ENCODE assay signal across 17 mouse cellular contexts in genomic region chr10:65845096-65845624, GRCm38 (mm10).
A peak's percentile ranks its signal among the peaks of the same experiment; 100 is the strongest.
DNase-seq lines count a peak whose midpoint lies in the region; ATAC-seq lines count a peak whose summit lies in the region.
"Had no signal": no experiment of that assay in that cellular context is flagged by ENCODE, and none has a peak within 500 bp of the region (broad histone marks: within the 10 kb centered on the region; RNA-seq: fewer than 3 reads in every experiment).

No protein-coding gene starts in this region.

- DNase-seq in embryonic facial prominence, embryonic 14.5 days (ENCODE audit: low spot score): peak; percentile 23
- no peak for DNase-seq in embryonic facial prominence, embryonic 10.5 days (ENCODE audit: low spot score)
- peak; percentile 0 for DNase-seq in lung, postnatal 36 days
- no peak for DNase-seq in lung, postnatal 14 days
- peak; percentile 81 for DNase-seq in cerebellum, adult 8-10 months
- peak; percentile 3 to 27 for DNase-seq in kidney, postnatal 25 days
- DNase-seq in heart, adult 8-10 months (ENCODE audit: low spot score): no peak
- DNase-seq: embryo, embryonic 11 days; lung, postnatal 10 days; right cerebral cortex, postnatal 14 days; thymus, adult 2 months had no signal

- no peaks in the 10 kb centered on the region for H3K4me1 ChIP-seq in embryonic facial prominence, embryonic 14.5 days (ENCODE audit: control insufficient read depth, insufficient read depth, low read length)
- H3K4me1 ChIP-seq in embryonic facial prominence, embryonic 10.5 days: no peaks in the 10 kb centered on the region
- H3K4me1 ChIP-seq in hindbrain, embryonic 16.5 days (ENCODE audit: control insufficient read depth, insufficient read depth, low read depth, low read length): no peaks in the 10 kb centered on the region
- H3K4me1 ChIP-seq: heart, embryonic 13.5 days; liver, embryonic 12.5 days; midbrain, embryonic 15.5 days; neural tube, embryonic 13.5 days had no signal

- H3K27ac ChIP-seq in embryonic facial prominence, embryonic 14.5 days (replicated peaks; ENCODE audit: low read depth, low read length): no peak overlapping the region
- H3K27ac ChIP-seq in embryonic facial prominence, embryonic 10.5 days (replicated peaks): no peak overlapping the region
- H3K27ac ChIP-seq in hindbrain, embryonic 16.5 days (ENCODE audit: low read depth, low read length): no peak overlapping the region
- H3K27ac ChIP-seq: heart, embryonic 13.5 days; liver, embryonic 12.5 days; midbrain, embryonic 15.5 days; neural tube, embryonic 13.5 days had no signal

- WGBS in embryonic facial prominence, embryonic 14.5 days: 71% methylated on average over 4 of the region's 4 CpGs
- 73% methylated on average over 4 of the region's 4 CpGs for WGBS in embryonic facial prominence, embryonic 10.5 days
- WGBS in hindbrain, embryonic 16.5 days: 63% methylated on average over 4 of the region's 4 CpGs

- no peak overlapping the region for H3K9ac ChIP-seq in embryonic facial prominence, embryonic 14.5 days (ENCODE audit: low read depth, low read length)
- H3K9ac ChIP-seq in hindbrain, embryonic 16.5 days (ENCODE audit: low read depth, low read length): no peak overlapping the region
- H3K9ac ChIP-seq: heart, embryonic 13.5 days; liver, embryonic 12.5 days; midbrain, embryonic 15.5 days; neural tube, embryonic 13.5 days had no signal

- ATAC-seq in embryonic facial prominence, embryonic 14.5 days (ENCODE audit: low read depth): no peak
- no peak for ATAC-seq in hindbrain, embryonic 16.5 days
- ATAC-seq: liver, embryonic 12.5 days; midbrain, embryonic 15.5 days had no signal

- H3K27me3 ChIP-seq in embryonic facial prominence, embryonic 14.5 days (replicated peaks; ENCODE audit: control insufficient read depth, insufficient read depth, low read length): no peaks in the 10 kb centered on the region
- H3K27me3 ChIP-seq in embryonic facial prominence, embryonic 10.5 days (replicated peaks; ENCODE audit: low read depth, poor library complexity, severe bottlenecking): no peaks in the 10 kb centered on the region
- H3K27me3 ChIP-seq in hindbrain, embryonic 16.5 days (replicated peaks; ENCODE audit: control insufficient read depth, insufficient read depth, low read length): no peaks in the 10 kb centered on the region
- H3K27me3 ChIP-seq: heart, embryonic 13.5 days; liver, embryonic 12.5 days; midbrain, embryonic 15.5 days; neural tube, embryonic 13.5 days had no signal

- H3K36me3 ChIP-seq in embryonic facial prominence, embryonic 14.5 days (ENCODE audit: control insufficient read depth, insufficient read depth, low read length): no peaks in the 10 kb centered on the region
- no peaks in the 10 kb centered on the region for H3K36me3 ChIP-seq in embryonic facial prominence, embryonic 10.5 days (replicated peaks)
- no peaks in the 10 kb centered on the region for H3K36me3 ChIP-seq in hindbrain, embryonic 16.5 days (ENCODE audit: control insufficient read depth, insufficient read depth, low read length)
- H3K36me3 ChIP-seq: heart, embryonic 13.5 days; liver, embryonic 12.5 days; midbrain, embryonic 15.5 days; neural tube, embryonic 13.5 days had no signal

- no peaks in the 10 kb centered on the region for H3K9me3 ChIP-seq in embryonic facial prominence, embryonic 14.5 days (ENCODE audit: control insufficient read depth, low read length)
- no peaks in the 10 kb centered on the region for H3K9me3 ChIP-seq in embryonic facial prominence, embryonic 10.5 days
- H3K9me3 ChIP-seq in hindbrain, embryonic 16.5 days (ENCODE audit: control insufficient read depth, low read length): no peaks in the 10 kb centered on the region
- H3K9me3 ChIP-seq: heart, embryonic 13.5 days; liver, embryonic 12.5 days; midbrain, embryonic 15.5 days; neural tube, embryonic 13.5 days had no signal

- H3K4me3 ChIP-seq in embryonic facial prominence, embryonic 14.5 days (ENCODE audit: low read depth, low read length): no peak overlapping the region
- no peak overlapping the region for H3K4me3 ChIP-seq in embryonic facial prominence, embryonic 10.5 days
- H3K4me3 ChIP-seq in hindbrain, embryonic 16.5 days (ENCODE audit: low read length): no peak overlapping the region
- H3K4me3 ChIP-seq: heart, embryonic 13.5 days; left cerebral cortex, adult 2 months; liver, embryonic 12.5 days; midbrain, embryonic 15.5 days; neural tube, embryonic 13.5 days had no signal

- H3K4me2 ChIP-seq in embryonic facial prominence, embryonic 14.5 days (ENCODE audit: low read depth, low read length): no peak overlapping the region
- no peak overlapping the region for H3K4me2 ChIP-seq in hindbrain, embryonic 16.5 days (ENCODE audit: low read length)
- H3K4me2 ChIP-seq: heart, embryonic 13.5 days; liver, embryonic 12.5 days; midbrain, embryonic 15.5 days; neural tube, embryonic 13.5 days had no signal

Comparison
In these comparisons a context has a peak if more than half of its experiments do, and no peak if none do; other contexts are left out.
1. DNase-seq: peak in embryonic facial prominence, embryonic 14.5 days (single experiment), lung, postnatal 36 days (single experiment), cerebellum, adult 8-10 months (single experiment) and kidney, postnatal 25 days (2 of 2); none in embryonic facial prominence, embryonic 10.5 days (single experiment), lung, postnatal 14 days (single experiment) and heart, adult 8-10 months (single experiment).